Mouse (Mus musculus) megakaryocyte-erythroid progenitor cell, adult 5-6 weeks (primary cell): ENCODE measurements around the gene Lmod2. TPM values are rescaled to one million over a fixed set of nuclear protein-coding genes. Genes with fewer than 3 reads are reported as not detected.

Source experiments
- ATAC-seq: replicated peaks from 2 replicates; pipeline ENCODE4 v1.8.0; 2016; ENCODE audit warnings: mild to moderate bottlenecking, inconsistent platforms; ENCODE audit not compliant: severe bottlenecking, poor library complexity, low FRiP score, low TSS enrichment
- total RNA-seq, 2 experiments: library from RNA; stranded (forward) in 1 of 2; stranded (reverse) in 1 of 2; fragments of 200-1000, 215-1000 nt in 1 of 2; fragments of >200 nt in 1 of 2; fragmentation: Nextera tagmentation in 1 of 2; gene quantifications; 2 replicates each; pipeline ENCODE4 v1.2.3; 2014 to 2017

Gene Lmod2
- total RNA-seq (2014; fragmentation: Nextera tagmentation) (not detected in 2 replicates), total RNA-seq (2017) (not detected in 2 replicates)

DNA sequence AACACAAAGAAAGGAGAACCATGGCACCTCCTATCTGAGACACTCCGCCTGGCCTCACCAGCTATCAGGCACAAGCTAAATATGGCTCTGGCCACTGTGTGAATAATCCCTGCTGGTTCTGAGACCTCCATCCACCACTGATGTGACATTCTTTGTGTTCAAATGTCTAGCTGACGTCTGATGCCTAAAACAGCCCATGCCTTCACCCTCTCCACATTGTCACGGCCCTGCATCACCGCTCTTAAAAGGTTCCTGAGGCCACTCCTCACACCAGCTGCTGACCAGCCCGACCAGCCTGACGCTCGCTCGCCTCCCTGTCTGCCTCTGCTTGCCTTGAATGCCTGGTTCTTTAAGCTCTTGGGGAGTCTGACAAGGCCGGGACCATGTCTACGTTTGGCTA, at the start of gene Lmod2:
Lmod2 (plus strand) TSS at position 263 of the 400 bp plus-strand sequence.
- ATAC-seq, result no peak

DNA sequence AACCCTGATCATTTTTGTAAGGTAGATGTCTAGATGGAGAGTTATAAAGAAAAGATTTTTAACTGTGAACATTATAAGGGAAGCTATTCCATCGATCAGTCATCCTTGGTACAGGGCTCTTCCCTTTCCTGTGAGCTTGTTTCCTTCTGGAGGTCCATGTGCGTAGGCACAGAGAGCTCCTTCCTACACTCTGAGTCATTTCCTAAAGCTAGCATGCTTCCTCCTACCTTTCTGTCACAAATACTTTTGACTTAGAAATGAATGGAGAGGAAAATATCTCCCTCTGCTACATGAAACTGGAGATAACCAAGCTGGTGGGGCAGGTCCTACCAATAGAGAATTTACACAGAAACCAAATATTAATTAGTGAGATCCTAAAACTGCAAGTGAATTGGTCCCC, 47.8 kb upstream of the Lmod2 start:
- no peak for ATAC-seq

DNA sequence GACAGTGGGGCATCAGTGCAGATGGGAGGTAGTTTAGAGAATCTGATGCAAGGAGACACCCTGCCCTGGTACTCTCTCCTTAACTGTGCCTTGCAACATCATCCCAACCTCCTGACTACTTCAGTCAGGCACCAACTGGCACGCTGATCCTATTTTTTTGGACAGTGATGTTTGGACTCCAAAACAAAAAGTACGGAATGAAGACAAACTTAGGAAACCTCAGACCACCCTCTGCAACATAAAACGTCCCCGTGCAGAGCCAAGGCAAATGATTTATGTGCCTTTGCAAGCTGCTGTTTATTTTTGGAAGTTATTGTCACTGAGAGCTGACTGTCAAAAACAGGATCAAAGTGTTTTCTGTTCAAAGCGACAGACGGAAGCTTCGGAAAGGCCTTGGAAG, 45.5 kb upstream of the Lmod2 start:
- no peak for ATAC-seq

DNA sequence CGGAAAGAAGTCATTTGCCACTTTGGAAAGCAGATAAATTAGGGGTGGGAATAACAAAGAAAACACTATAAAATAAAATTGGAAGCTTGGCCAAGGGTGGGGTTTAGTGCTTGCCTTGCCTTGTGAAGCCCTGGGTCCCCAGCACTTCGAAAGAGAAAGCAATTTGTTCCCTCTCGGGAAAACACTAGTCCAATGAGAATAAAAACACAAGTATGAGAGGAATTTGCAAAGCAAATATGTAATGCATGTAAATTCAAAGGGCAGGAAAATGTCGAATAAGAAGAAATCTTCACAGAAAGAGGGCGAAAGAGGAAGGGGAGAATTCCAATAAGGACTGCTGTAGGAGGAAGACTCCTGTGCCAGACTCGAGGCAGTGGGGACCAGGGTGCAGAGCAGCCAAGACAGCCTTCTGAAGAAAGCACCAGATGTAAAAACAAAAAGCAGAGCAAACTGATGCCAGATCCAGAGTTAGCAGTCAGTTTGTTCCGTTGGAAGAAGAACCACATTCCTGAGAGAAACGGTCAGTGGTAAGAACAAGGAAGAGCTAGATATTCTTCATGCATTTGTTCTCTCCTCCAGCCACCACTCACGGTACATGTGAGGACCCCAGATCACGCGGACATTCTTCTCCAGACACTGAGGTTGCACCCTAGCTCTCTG, 43.0 kb upstream of the Lmod2 start:
- ATAC-seq, result no peak

DNA sequence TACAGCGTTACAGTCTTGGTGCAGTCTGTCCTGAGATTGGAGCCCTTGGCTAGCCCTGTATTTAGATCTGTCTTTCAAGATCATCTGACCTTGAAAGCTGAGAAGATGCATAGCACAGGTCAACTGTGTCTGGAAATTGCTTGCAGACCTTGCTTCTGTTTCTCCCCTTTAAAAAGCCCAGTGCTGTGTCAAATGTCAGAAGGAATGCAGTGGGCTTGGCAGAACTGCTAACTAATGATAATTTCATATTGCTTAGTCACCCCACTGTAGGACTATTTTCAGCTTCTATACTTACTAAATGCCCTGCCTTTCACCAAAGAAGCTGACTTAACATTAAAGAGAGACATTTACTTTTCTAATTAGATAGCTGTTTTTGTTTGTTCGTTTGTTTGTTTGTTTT, 42.1 kb upstream of the Lmod2 start:
- no peak for ATAC-seq

DNA sequence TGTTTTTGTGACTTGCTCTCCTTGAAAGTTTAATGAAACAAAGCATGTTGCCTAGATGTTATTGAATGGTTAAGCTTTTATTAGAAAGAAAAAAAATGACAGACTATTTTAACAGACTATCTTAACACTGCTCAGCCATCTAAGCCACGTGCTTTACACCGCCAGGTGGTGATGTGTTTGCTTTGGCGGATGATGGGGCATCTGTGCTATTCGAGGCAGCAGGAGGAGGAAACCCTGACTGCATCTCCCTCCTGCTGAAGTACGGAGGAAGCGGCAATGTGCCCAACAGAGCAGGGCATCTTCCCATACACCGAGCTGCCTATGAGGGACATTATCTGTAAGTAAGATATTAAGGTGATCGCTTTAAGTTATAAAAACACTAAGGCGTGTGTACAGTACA, 33.5 kb upstream of the Lmod2 start:
- no peak for ATAC-seq

DNA sequence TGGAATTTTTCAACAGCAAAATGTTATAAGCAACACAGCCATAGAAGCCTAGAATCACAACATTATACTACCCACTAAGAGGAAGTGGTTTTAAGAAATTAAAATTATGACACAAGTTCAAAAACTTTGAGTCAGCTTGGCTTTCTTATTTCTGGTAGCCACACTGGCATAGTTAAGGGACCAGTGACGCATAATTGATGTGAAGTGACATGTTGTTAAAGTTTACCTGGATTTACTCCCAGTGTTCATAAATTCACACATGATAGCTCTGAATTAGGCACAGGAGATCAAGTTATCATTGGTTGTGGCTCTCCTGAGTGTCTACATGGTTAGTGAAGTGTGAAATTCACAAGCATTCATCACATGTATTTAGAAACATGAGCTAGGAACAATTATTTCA, 32.7 kb upstream of the Lmod2 start:
- no peak for ATAC-seq

DNA sequence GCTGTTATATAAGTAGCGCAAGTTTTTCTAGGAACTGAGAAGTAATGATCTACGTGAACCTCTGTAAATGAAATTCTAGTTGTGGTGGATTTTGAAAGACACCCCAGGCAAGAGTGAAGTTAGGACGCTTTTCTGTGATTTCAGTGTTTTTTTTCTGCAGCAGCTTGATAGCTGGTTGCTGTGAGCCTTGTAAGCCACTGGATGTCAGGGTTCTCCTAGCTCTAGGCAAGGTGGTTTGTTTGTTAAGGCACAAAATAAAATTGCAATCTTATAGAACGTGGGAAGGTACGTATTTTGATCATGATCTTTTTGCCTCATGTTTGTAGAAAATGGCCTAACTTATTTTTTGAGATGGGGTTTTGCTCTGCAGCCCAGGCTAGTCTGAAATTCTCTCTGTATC, 28.6 kb upstream of the Lmod2 start:
- no peak for ATAC-seq

DNA sequence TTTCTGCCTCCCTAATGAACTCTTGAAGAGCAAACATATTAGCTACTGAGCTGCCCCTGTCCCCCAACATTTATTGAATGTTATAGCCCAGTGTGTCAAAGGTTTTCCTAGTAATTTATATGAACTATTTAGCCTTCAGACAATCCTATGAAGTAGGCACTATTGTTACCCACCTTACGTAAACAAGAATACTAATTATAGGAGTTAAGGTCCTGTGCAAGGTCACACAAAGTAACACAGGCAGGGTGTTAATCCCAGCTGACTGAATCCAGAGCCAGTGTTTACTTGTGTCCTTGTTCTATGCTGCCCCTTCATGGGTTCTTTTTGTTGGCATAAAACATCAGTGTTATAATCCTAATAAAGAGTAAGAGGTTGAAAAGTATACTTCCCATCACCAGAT, 27.9 kb upstream of the Lmod2 start:
- ATAC-seq, result no peak

DNA sequence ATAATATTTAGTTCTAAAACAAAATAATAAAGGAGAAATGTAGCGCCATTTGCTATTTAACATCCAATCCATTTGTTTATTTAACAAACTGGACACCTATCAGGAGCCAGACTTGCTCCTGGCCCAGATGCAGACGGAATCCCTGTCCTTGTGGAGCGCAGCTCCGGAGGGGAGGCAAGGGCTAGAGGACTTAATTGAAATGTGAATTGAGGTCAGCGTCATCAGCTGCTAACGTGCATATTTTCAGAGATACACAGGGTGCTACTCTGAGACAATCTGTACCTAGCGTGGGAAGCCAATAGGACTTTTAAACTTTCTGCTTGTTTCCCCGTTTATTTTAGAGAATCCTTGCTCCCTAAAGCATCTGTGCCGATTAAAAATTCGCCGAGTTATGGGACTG, 27.3 kb upstream of the Lmod2 start:
- ATAC-seq, result no peak

DNA sequence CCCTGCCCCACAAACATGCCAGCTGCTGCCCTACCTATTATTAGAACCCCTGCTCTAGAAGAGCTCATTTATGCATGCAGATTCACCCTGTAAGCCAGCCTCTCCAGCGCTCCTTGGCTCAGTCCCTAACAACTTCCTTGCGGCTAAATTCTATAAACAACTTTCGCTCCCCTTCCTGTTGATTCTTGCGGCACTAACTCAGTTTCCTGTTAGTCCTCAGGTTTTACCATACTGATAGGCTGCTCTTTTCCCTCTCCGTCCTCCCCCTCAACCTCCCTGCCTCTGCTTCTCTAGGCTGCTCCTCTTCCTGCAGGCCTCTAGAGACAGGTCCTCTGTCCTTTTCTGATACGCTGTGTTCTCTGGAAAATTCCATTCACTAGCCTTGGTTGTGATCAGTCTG, 26.4 kb upstream of the Lmod2 start:
- ATAC-seq, result no peak

DNA sequence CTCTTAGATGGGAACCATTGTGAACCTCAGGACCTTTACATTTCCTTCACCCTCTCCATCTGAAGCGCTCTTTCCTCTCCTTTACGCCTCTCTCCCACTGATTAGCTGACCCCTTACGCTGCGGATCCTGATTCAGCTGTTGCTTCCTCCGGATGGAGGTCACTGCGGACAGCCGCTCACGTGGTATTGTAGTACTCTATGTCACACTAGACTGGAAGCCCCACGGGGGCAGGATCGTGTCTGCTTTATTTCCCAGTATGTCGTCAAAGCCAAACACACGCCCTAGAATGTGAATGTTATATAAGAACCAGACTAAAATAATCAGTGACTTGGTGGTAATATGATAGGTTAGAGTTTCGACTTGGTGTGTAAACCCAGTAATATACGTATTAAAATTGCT, 25.1 kb upstream of the Lmod2 start:
- no peak for ATAC-seq

DNA sequence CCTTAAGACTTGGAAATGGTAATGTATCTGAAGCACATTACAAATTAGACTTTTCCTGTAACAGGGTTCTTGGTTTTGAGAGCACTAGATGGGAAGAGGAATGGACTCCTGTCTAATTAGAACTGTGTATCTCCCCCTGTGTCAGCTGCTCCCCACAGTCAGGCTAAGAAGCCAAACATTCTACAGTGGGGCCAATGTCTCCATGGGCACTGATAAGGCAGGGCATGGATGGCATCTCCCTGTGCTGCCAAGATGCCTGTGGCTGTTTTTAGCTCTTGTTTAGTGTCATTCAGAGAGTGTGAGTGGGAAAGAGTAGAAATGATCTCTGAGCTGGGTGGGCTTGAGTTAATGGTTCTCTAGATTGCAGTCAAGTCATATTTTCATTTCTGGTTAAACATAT, 24.2 kb upstream of the Lmod2 start:
- no peak for ATAC-seq

DNA sequence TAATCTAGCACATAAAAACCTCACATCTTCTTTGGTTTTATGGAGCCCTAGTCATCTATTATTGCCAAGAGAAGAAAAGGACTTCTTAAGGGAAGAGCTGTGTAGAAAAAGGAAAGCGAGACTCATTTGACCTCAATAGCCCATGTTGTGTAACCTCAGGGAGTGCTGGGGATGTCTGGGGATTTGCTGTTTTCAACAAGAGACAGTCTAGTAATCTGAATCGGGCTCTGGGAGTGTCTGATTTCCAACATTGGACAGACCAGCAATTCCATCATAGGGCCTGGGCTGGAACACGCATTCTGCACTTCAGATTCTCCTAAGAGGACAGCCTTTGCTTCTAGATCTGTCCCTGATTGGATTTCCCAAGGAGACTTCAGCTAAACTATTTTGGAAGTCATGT, 14.1 kb upstream of the Lmod2 start:
- ATAC-seq, result no peak

DNA sequence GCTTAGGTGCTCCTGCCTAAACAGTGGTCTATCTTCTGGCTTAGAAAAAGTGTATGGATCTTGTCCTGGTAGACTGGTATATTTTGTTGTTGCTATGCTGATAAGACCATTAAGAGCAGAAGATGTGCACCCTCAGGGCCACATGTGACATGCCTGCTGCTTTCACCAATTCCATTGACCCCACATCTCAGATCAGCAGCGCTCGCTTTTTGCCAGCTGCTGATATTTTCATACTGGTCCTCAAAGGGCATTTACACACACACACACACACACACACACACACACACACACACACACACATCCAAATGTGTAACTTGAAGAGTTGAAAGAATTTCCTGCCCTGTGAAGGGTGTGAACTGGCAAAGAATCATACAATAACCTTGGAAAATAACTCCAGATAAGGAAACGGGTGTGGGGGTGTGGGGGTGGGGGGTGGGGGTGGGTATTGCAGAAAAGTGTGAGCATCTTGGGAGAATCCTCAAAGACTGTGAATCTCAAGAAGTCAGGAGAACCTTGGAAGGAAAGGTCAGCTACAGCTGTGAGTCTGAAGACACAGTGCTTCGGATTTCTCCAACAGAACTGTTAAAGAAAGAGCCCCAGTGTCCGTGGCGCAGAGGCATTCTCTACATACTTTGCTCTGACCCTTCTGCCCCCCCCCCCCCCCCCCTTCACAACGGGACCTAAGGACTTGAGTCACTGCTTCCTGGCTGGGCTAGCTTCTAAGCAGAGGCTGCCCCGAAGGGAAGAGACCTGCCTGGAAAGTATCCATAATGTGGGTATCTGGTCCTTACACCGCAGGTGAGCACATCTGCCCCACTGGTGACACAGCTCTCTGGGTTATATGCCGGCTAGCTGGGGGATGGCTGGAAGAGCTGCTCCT, 11.9 kb upstream of the Lmod2 start:
- no peak for ATAC-seq

DNA sequence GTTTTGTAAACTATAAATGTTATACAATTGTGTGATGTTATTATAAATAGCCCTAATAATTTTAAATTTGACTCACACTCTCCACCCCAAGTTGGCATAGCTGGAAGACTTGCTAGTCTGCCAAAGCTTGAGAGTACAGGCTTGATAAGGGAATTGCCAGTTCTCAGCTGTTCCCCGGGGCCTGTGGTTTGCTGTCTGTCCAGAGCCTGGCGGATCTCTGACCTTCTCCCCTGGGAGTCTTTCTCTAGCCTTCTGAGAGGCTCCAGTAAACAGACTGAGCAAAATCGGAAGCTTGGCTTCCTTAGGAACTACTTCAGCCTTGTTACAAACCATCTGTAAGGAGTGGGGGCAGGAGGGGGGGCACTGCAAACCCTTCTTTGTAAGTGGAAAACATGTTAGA, 10.7 kb upstream of the Lmod2 start:
- ATAC-seq, result no peak

DNA sequence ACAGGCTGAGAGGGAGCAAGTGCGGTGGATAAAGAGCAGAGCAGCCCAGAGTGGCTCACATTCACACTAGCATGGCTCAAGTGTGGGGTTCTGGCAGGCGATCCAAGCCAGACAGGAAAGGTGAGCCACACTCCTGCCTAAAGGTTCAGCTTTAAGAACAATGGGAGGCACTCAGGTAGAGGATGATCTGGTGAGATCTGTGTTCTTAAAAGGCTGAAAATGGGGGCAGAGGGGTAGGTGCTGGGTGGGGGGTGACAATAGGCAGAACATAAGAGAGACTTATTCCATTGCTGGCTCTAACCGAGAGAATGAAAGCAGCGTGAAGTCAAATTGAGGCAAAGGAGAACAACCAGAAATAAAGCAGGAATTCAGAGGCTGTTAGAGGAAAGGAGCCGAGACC, 7.3 kb upstream of the Lmod2 start:
- ATAC-seq, result no peak

DNA sequence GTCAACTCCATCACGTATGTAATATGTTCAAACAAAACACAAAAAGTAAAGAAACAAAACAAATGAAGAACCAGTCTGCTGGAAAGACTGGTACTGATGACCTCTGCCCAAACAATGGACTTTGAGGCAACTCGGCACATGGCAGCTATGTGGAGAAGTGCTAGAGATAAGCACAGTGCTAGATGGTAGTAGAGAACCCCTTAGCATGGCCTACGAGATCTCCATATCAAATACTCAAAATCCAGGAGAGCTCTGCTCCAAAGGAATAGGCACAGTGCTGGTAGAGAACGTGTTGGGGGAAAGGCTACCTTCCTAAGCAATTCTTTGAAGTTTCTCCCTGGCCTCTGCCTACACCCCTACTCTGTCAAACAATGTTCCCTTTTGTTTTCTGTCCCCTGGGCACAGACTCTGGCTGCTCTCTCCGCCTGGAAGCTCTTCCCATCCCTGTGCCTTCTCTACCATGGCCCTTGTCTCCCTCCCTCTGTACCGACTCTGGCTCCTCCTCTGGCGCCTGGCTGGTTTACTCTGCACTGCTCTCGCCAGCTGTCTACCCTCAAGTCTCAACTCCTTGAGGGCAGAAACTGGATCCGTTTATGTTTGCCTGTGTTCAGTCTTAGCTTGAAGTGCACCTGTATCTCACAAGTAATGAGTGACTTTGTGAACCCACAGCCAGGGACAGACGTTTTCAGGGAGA, 5.9 kb upstream of the Lmod2 start:
- no peak for ATAC-seq

DNA sequence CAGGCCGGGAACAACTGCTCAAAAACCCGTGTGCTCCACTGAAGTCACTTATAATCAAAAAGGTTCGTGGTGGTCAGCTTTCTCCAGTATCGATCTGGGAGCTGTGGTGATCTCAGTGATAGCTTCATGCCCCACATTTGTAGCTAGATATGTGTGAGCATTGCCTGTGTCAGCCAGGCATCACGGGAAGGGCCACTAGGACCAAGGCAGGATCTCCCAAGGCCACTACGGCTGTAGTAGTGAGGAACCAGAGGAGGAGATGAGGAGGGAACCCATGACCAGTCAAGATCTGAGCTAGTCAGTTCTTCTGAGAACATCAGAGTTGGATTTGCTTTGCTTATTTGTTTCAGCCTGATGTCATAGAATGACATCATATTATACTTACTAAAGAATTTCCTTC, 1.6 kb downstream of the Lmod2 start:
- no peak for ATAC-seq

DNA sequence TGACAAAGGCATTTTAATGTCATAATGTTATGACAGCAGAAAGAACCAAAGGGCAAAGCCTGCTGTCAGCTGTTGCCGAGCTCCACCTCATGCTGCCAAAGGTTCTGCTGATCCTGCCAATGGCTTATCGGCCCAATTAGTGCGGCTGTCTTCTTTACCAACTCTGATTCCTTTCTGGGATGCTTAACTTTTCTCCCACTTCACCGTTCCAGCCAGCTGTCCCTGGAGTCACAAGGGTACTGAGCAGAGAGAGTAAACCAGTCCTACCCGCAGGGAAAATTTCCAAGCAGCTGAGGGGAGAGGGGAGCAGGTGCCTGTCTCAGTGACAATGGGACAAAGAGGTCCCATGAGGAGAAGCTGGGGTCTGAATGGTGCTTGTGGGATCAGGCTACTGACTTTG, 2.1 kb downstream of the Lmod2 start:
- no peak for ATAC-seq

DNA sequence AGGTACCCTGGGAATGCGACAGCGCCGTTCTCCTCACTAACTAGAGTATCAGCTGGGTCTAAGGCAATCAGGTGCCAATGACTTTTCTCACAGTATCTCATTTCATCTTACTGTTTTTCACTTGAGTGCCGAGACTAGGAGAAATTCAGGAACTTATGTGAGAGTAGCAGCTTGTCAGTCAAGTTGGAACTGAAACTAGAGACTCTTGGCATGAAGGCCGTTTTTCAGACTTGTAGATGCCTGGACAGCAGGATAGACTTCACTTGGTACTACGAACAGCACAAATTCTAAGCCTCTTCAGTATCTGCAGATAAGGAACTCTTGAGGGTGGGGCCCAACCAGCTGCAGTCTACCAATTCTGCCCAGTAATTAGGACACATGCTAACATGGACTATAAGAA, 2.6 kb downstream of the Lmod2 start:
- ATAC-seq, result no peak
